Mouse (Mus musculus) heart, embryonic 16.5 days (tissue): Measurements from ENCODE around the gene Ppp6r1. TPM values are rescaled to one million over a fixed set of nuclear protein-coding genes. Genes with fewer than 3 reads are reported as not detected.

ENCODE experiments used
- ATAC-seq: fragments of 200-750 bp; cut with Nextera tagmentation; replicated peaks from 2 replicates; pipeline ENCODE4 v1.8.0; 2017; ENCODE audit warnings: moderate number of reproducible peaks; ENCODE audit not compliant: insufficient read depth, low FRiP score; ENCODE audit errors: extremely low read depth
- H3K27ac ChIP-seq: fragments of 300-500 bp; sonication (generic); 2 replicates; pipeline ENCODE4 v1.5.1; 2014; ENCODE audit warnings: mild to moderate bottlenecking, low read length, control low read depth, moderate library complexity
- H3K27me3 ChIP-seq: fragments of 300-500 bp; sonication (generic); 2 replicates; pipeline ENCODE4 v1.6.1; 2014; ENCODE audit warnings: low read length, mixed read lengths; ENCODE audit not compliant: control insufficient read depth, insufficient read depth
- H3K36me3 ChIP-seq: fragments of 300-500 bp; sonication (generic); 2 replicates; pipeline ENCODE4 v1.6.1; 2014; ENCODE audit not compliant: control insufficient read depth, insufficient read depth
- H3K4me1 ChIP-seq: fragments of 300-500 bp; sonication (generic); 2 replicates; pipeline ENCODE4 v1.6.1; 2014; ENCODE audit warnings: low read length, mixed read lengths; ENCODE audit not compliant: control insufficient read depth, insufficient read depth
- H3K4me2 ChIP-seq: fragments of 300-500 bp; sonication (generic); 2 replicates; pipeline ENCODE4 v1.6.1; 2014; ENCODE audit warnings: low read depth, mild to moderate bottlenecking, control low read depth, low read length
- H3K4me3 ChIP-seq: fragments of 300-500 bp; sonication (generic); 2 replicates; pipeline ENCODE4 v1.5.1; 2014; ENCODE audit warnings: mild to moderate bottlenecking, control low read depth, low read length
- H3K9ac ChIP-seq: fragments of 300-500 bp; sonication (generic); 2 replicates; pipeline ENCODE4 v1.6.1; 2014; ENCODE audit warnings: low read length, control low read depth
- H3K9me3 ChIP-seq: fragments of 300-500 bp; sonication (generic); replicated peaks from 2 replicates; pipeline ENCODE4 v1.6.1; 2016; ENCODE audit warnings: low read length; ENCODE audit not compliant: control insufficient read depth
- WGBS: fragments of 180-500 bp; shearing (Covaris S2); extraction: QIAGEN DNeasy Blood & Tissue Kit; methylation state at CpG from one replicate; pipeline ENCODE4 v1.1.7; 2014; 5-methylcytosine and 5-hydroxymethylcytosine counted together
- polyA plus RNA-seq: library from polyadenylated mRNA; unstranded; fragments of >200 nt; fragmentation: Nextera tagmentation; extraction: Ambion mirVana; gene quantifications from 2 replicates; pipeline ENCODE4 v1.2.1, GENCODE M21; 2015

Gene Ppp6r1
- polyA plus RNA-seq, 1 experiment from 2014 or later: 4.9 TPM

DNA sequence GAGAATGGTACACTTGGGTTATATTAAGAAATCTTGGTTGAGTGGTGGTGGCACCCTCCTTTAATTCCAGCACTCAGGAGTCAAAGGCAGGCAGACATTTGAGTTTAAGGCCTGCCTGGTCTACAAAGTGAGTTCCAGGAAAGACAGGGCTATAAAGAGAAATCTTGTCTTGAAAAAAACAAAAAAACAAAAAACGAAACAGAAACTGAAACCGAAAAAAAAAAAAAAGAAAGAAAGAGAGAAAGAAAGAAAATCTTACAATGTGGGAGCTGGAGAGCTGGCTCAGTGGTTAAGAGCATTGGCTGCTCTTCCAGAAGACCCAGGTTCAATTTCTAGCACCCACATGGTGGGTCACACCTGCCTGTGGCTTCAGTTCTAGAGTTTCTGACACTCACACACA, 4.9 kb upstream of the Ppp6r1 start:
- H3K36me3 ChIP-seq: peaks cover 23% of the 10 kb centered on the region
- H3K27ac ChIP-seq: no peak overlapping the region
- no peak for ATAC-seq
- H3K27me3 ChIP-seq: no peaks in the 10 kb centered on the region
- H3K9ac ChIP-seq: no peak overlapping the region
- no peak overlapping the region for H3K4me2 ChIP-seq
- no peak overlapping the region for H3K4me3 ChIP-seq
- H3K4me1 ChIP-seq: peaks cover 6% of the 10 kb centered on the region
- 71% methylated on average over 2 of the region's 2 CpGs for WGBS
- H3K9me3 ChIP-seq: no peaks in the 10 kb centered on the region

DNA sequence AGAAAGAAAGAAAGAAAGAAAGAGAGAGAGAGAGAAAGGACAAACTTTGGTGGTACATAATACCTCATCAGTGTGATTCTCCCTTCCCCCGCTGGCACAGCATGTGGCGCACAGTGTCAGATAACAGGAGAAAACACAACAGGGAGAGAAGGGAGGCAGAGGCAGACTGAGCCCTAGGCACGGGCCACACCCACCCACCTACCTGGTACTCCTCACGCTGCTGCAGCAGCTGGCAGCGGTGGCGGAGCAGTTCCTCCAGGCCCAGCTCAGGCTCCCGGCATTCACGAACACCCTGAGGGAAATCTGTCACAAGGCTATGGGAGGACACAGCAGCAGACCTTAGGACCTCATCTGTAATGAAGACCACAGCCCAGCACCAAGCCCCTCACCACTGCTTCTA, 4.4 kb upstream of the Ppp6r1 start:
- Histone ChIP-seq H3K4me2 (no peak overlapping the region), H3K4me3 (no peak overlapping the region), H3K27ac (no peak overlapping the region), H3K9me3 (no peaks in the 10 kb centered on the region), H3K27me3 (no peaks in the 10 kb centered on the region), H3K4me1 (peaks cover 6% of the 10 kb centered on the region), H3K9ac (no peak overlapping the region), H3K36me3 (peaks cover 20% of the 10 kb centered on the region)
- 72% methylated on average over 8 of the region's 8 CpGs for WGBS
- no peak for ATAC-seq

DNA sequence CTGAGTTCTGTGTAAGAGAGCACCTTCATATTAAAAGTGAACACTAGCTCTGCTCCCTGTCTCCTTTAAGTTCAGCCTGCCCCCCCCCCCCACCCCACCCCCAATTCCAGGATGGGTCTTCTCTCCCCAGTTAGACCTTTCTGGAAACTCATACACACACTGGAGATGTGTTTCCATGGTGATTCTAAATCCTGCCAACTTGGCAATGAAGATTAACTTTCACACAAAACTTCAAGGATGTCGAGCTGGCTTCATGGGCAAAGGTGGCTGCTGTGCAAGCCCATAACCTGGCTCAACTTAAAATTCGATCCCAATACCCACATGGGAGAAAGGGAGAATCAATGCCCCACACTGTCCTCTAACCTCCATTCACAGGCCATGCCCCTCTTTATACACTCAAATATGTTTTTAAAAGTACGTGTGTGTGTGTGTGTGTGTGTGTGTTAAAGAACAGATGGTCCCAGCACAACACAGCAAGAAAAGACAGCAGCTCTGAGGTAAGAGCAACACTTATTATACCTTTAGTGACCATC, 1.2 kb upstream of the Ppp6r1 start:
- Histone ChIP-seq H3K4me3 (peak overlapping the region; percentile 95), H3K9ac (peak overlapping the region; percentile 99), H3K9me3 (no peaks in the 10 kb centered on the region), H3K27me3 (no peaks in the 10 kb centered on the region), H3K4me1 (peaks cover 35% of the 10 kb centered on the region), H3K27ac (peak overlapping the region; percentile 92), H3K36me3 (peaks cover 8% of the 10 kb centered on the region; the same call in 1 of the 2 replicates), H3K4me2 (peak overlapping the region; percentile 73)
- ATAC-seq: no peak
- 57% methylated on average over 3 of the region's 3 CpGs for WGBS

DNA sequence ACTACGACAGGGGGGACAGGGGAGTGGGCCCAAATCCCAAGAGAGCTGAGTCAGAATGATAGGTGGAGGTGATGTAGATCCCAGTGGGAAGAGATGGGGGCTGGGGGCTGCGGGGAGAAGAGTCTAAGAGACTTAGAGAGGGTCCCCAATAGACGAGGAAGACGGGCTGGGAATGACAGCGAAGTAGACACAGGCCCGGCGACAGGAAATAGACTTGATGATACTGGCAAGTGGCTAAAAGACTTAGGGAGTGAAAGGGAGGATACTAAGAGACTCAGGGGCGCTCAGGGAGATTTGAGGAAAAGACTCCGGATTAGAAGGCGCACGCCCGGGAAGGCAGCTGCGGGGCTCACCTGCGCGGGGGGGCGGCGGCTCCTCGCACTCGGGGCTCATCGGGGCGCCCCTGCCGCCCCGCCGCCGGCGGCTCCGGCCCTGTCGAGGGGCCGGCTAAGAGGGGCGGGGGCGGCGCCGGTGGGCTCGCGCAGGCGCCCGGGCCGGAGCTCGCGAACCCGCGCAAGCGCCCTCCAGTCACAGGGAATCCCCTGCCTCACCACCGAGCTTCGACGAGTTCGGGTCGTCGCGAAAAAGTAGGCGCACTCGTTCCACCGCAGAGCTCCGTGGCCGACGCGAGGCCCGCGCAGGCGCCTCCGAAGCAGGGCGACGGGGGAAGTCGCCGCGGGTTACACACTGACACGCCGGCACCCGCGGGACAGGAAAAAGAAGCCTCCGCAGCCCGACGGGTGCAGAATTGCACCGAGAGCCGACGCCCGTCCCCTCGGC, 501 bp downstream of the Ppp6r1 start:
- Histone ChIP-seq H3K4me1 (peaks cover 49% of the 10 kb centered on the region), H3K27me3 (no peaks in the 10 kb centered on the region), H3K36me3 (0 out of 2 replicates have a peak, but pooled peaks cover 5% of the 10 kb centered on the region), H3K4me2 (peak overlapping the region; percentile 80), H3K27ac (peak overlapping the region; percentile 92), H3K4me3 (peak overlapping the region; percentile 95), H3K9ac (peak overlapping the region; percentile 99), H3K9me3 (no peaks in the 10 kb centered on the region)
- peak; percentile 37 for ATAC-seq
- under 1% methylated on average over 69 of the region's 78 CpGs for WGBS

DNA sequence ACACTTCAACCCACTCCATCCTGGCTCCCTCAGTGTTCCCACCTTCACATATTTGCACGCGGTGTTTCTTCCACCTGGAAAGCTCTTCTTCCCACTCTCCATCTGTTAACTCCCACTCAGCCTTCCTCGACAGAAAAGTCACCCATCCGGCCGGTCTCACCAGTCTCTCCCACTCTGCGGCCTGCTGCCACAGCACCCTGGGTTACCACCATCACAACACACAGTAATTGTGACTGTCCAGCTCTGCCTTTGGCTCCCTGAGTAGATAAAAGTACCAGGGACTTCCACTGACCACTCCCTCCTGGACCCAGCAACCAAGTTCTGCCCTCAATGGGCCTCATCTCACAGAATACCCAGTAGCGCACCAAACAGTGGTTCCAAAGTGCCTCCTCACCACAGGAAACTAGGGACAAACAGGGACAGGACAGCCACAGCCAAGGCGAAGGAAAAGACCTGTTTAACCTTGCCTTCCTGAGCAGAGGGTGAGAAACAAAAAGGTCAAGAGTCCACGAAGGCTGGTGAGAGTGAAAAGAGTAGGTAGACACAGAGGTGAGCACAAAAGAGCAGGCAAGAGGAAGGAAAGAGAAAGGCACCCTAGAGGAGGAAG, 1.2 kb downstream of the Ppp6r1 start:
- Histone ChIP-seq H3K4me3 (peak overlapping the region; percentile 95), H3K27ac (peak overlapping the region; percentile 92), H3K9ac (peak overlapping the region; percentile 99), H3K36me3 (peaks cover 8% of the 10 kb centered on the region; the same call in 1 of the 2 replicates), H3K4me2 (peak overlapping the region; percentile 80), H3K27me3 (no peaks in the 10 kb centered on the region), H3K9me3 (no peaks in the 10 kb centered on the region), H3K4me1 (peaks cover 55% of the 10 kb centered on the region)
- WGBS: 24% methylated on average over 9 of the region's 9 CpGs
- ATAC-seq: no peak

DNA sequence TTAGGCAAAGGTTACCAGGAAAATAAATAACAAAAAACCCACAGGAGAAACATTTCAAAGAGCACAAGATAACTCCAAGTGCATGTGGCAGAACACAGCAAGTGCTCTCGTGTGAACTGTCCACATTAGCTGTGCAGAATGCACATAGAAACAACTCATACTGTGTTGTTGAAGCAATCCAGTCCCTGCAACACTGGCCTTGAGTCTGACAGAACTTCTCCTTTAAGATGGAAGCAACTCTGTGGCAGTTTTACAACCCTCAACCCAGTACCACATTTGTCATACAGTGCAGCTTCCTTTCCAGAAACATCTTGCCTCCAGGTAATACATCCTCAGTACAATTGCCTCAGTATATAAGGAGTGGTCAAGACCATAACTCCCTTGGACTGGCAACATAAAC, 2.0 kb downstream of the Ppp6r1 start:
- Histone ChIP-seq H3K4me1 (peaks cover 62% of the 10 kb centered on the region), H3K27ac (no peak overlapping the region), H3K4me2 (peak overlapping the region; percentile 80), H3K9ac (peak overlapping the region; percentile 99), H3K4me3 (peak overlapping the region; percentile 95), H3K27me3 (no peaks in the 10 kb centered on the region), H3K9me3 (no peaks in the 10 kb centered on the region), H3K36me3 (peaks cover 3% of the 10 kb centered on the region; the same call in 1 of the 2 replicates)
- 23% methylated on average over 1 of the region's 1 CpGs for WGBS
- ATAC-seq: no peak

DNA sequence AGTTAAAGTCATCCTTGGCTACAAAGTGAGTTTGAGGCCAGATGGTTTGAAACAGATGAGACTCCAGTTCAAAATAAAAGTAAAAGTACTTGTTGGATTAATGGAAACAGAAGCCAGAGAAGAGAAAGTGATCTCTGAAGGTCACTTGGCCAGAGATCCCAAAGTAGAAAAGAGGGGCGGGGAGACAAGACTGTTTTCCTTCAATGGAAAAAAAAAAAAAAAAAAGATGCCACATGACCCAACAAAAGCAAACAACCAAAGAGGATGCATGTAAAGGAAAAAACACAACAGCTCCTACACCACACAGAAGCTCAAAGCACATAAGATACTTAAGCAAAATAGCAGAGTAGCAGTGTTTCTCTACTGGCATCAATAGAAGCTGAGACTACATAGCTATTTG, 2.9 kb downstream of the Ppp6r1 start:
- Histone ChIP-seq H3K4me2 (peak overlapping the region; percentile 80), H3K4me3 (no peak overlapping the region), H3K9ac (no peak overlapping the region), H3K36me3 (peaks cover 7% of the 10 kb centered on the region), H3K4me1 (peaks cover 62% of the 10 kb centered on the region), H3K27me3 (no peaks in the 10 kb centered on the region), H3K9me3 (no peaks in the 10 kb centered on the region), H3K27ac (peak overlapping the region; percentile 51; the same call in 1 of the 2 replicates)
- WGBS: 86% methylated on average over 1 of the region's 1 CpGs
- no peak for ATAC-seq

DNA sequence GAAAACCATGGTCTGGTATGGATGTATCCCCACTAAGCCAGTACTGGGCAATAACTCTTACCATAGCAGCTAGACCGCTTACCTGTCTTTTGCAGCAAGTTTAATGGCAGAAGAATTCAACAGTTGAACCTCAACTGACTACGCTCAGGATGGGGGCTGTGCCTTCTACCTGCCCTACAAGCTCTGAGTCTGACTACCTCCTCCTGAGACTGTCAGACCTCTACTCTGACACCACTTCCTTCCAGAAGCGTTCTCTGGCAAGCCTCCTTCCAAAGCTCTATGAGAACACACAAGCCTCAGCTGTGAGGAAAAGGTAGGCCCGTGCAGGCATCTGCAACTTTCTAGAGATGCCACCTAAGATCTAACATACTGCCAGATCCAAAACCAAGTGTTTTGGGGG, 3.4 kb downstream of the Ppp6r1 start:
- Histone ChIP-seq H3K9me3 (no peaks in the 10 kb centered on the region), H3K27me3 (no peaks in the 10 kb centered on the region), H3K36me3 (peaks cover 7% of the 10 kb centered on the region), H3K4me3 (no peak overlapping the region; the same call in 1 of the 2 replicates), H3K27ac (peak overlapping the region; percentile 51; the same call in 1 of the 2 replicates), H3K9ac (no peak overlapping the region), H3K4me2 (peak overlapping the region; percentile 45; the same call in 1 of the 2 replicates), H3K4me1 (peaks cover 62% of the 10 kb centered on the region)
- no peak for ATAC-seq
- WGBS: 79% methylated on average over 4 of the region's 4 CpGs

DNA sequence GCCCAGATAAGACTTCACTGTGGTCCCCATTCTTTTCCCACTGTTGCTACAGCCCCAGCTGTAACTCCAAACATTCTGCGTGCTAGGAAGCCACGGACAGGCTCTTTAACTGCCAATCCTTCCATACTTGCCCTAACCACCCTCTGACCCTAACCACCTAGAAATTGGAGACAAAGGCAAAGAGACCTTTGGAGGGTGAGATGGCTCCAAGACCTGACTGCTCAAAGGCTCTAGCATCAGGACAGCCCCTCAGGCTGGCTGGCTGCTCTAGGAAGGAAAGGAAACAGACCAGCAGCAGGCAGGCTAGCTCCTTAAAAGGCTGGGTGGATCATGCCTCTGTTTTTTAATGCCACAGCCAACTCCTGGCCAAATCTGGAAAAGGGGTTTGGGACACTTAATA, 4.6 kb downstream of the Ppp6r1 start:
- Histone ChIP-seq H3K4me3 (peak overlapping the region; percentile 6; the same call in 1 of the 2 replicates), H3K4me1 (peaks cover 56% of the 10 kb centered on the region), H3K9ac (peak overlapping the region; percentile 31), H3K9me3 (no peaks in the 10 kb centered on the region), H3K27ac (peak overlapping the region; percentile 79), H3K27me3 (no peaks in the 10 kb centered on the region), H3K4me2 (peak overlapping the region; percentile 45), H3K36me3 (peaks cover 7% of the 10 kb centered on the region)
- WGBS: 81% methylated on average over 2 of the region's 2 CpGs
- ATAC-seq: no peak
